Mouse (Mus musculus) embryonic facial prominence, embryonic 15.5 days (tissue): ENCODE data around the gene D17Wsu92e. TPM values are rescaled to one million over a fixed set of nuclear protein-coding genes. Genes with fewer than 3 reads are reported as not detected.
A peak's percentile ranks its signal among the peaks of the same experiment; 100 is the strongest.

ENCODE experiments used
- ATAC-seq: fragments of 200-750 bp; cut with Nextera tagmentation; 2 replicates; pipeline ENCODE4 v1.8.0; 2017; ENCODE audit warnings: low read depth, moderate TSS enrichment; ENCODE audit not compliant: insufficient number of reproducible peaks, low FRiP score, low TSS enrichment
- H3K27ac ChIP-seq: fragments of 300-500 bp; sonication (generic); replicated peaks from 2 replicates; pipeline ENCODE4 v1.5.1; 2015; ENCODE audit warnings: mild to moderate bottlenecking, inconsistent platforms
- H3K27me3 ChIP-seq: fragments of 300-500 bp; sonication (generic); 2 replicates; pipeline ENCODE4 v1.6.1; 2015; ENCODE audit warnings: inconsistent platforms
- H3K36me3 ChIP-seq: fragments of 300-500 bp; sonication (generic); 2 replicates; pipeline ENCODE4 v1.6.1; 2015; ENCODE audit warnings: mild to moderate bottlenecking, inconsistent platforms
- H3K4me1 ChIP-seq: fragments of 300-500 bp; sonication (generic); 2 replicates; pipeline ENCODE4 v1.6.1; 2015; ENCODE audit warnings: inconsistent platforms
- H3K4me2 ChIP-seq: fragments of 300-500 bp; sonication (generic); replicated peaks from 2 replicates; pipeline ENCODE4 v1.6.1; 2015; ENCODE audit warnings: mild to moderate bottlenecking, inconsistent platforms
- H3K4me3 ChIP-seq: fragments of 300-500 bp; sonication (generic); replicated peaks from 2 replicates; pipeline ENCODE4 v1.5.1; 2015; ENCODE audit warnings: mild to moderate bottlenecking, inconsistent platforms
- H3K9ac ChIP-seq: fragments of 300-500 bp; sonication (generic); 2 replicates; pipeline ENCODE4 v1.6.1; 2015; ENCODE audit warnings: inconsistent platforms
- H3K9me3 ChIP-seq: fragments of 300-500 bp; sonication (generic); replicated peaks from 2 replicates; pipeline ENCODE4 v1.6.1; 2016; ENCODE audit warnings: inconsistent platforms
- WGBS: fragments of 180-500 bp; shearing (Covaris S2); methylation state at CpG from one replicate; pipeline ENCODE4 v1.1.7; 2015; 5-methylcytosine and 5-hydroxymethylcytosine counted together
- polyA plus RNA-seq: library from polyadenylated mRNA; unstranded; fragments of >200 nt; fragmentation: Nextera tagmentation; extraction: Ambion mirVana; gene quantifications from 2 replicates; pipeline ENCODE4 v1.2.1, GENCODE M21; 2015

The D17Wsu92e gene
- polyA plus RNA-seq, 1 experiment from 2014 or later = 18.2 TPM

DNA sequence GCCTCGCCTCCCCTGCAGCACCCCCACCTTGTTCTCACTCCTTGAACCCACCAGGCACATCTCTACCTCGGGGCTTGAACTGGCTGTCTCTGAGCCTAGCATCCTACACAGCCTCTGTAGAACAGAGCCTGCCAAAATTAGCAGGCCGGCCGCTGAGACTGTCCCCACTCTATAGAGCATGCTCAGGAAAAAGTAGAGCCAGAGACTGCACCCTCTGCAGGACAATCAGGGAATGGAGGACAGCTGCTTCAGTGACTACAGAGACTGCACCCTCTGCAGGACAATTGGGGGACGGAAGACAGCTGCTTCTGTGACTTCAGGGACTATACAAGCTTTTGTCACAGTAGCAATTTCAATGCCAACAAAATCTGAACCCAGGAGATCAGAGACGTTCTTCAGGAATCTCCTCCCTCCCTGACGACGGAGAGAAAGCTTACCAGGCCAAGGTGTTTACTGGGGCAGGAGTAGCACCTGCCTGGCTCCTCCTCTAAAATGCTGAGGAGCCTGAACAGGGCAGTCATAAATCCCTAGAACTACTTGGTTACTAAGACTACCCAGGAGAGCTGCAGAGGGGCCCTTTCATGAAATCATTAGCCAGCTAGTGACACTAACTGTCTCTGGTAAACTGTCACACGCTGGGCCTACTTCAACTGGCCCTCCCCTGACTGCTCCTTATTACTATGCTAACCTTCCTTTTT, 58.7 kb downstream of the D17Wsu92e start:
- peak; percentile 35 for ATAC-seq
- Histone ChIP-seq H3K27me3 (no peaks in the 10 kb centered on the region), H3K27ac (no peak overlapping the region), H3K36me3 (peaks cover 33% of the 10 kb centered on the region), H3K9ac (no peak overlapping the region), H3K9me3 (no peaks in the 10 kb centered on the region), H3K4me2 (no peak overlapping the region), H3K4me1 (peaks cover 9% of the 10 kb centered on the region), H3K4me3 (no peak overlapping the region)
- WGBS = 35% methylated on average over 9 of the region's 9 CpGs

DNA sequence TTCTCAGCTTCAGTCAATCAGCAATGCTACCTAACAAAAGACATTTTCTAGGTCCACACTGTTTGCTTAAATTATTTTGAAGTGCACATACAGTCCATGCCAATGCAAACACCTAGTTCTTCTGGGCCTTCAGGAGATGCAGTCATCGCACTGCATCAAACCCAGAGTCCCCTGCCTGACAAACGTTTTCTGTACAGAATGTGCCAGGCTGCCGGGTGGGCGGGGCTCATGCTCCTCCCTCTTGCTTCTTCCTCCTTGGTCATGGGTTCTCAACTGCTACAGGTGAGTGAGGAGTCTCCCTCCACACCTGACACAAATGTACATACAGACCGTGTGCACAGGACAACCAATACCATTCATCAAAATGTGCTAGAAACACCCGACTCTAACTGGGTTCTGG, 60.3 kb downstream of the D17Wsu92e start:
- 74% methylated on average over 6 of the region's 6 CpGs for WGBS
- H3K4me2 ChIP-seq = no peak overlapping the region
- H3K4me1 ChIP-seq = peaks cover 17% of the 10 kb centered on the region
- H3K4me3 ChIP-seq = no peak overlapping the region
- no peaks in the 10 kb centered on the region for H3K9me3 ChIP-seq
- no peak overlapping the region for H3K27ac ChIP-seq
- no peak for ATAC-seq
- no peak overlapping the region for H3K9ac ChIP-seq
- H3K27me3 ChIP-seq = no peaks in the 10 kb centered on the region
- H3K36me3 ChIP-seq = peaks cover 19% of the 10 kb centered on the region

GRCm38 (mm10) chr17:27751314-27752202, 68.9 kb downstream of the D17Wsu92e start:
- Histone ChIP-seq H3K4me3 (no peak overlapping the region), H3K27me3 (no peaks in the 10 kb centered on the region), H3K27ac (no peak overlapping the region), H3K36me3 (peaks cover 25% of the 10 kb centered on the region), H3K9me3 (no peaks in the 10 kb centered on the region), H3K4me1 (peaks cover 20% of the 10 kb centered on the region), H3K4me2 (no peak overlapping the region), H3K9ac (no peak overlapping the region)
- ATAC-seq = no peak
- 68% methylated on average over 8 of the region's 8 CpGs for WGBS

DNA sequence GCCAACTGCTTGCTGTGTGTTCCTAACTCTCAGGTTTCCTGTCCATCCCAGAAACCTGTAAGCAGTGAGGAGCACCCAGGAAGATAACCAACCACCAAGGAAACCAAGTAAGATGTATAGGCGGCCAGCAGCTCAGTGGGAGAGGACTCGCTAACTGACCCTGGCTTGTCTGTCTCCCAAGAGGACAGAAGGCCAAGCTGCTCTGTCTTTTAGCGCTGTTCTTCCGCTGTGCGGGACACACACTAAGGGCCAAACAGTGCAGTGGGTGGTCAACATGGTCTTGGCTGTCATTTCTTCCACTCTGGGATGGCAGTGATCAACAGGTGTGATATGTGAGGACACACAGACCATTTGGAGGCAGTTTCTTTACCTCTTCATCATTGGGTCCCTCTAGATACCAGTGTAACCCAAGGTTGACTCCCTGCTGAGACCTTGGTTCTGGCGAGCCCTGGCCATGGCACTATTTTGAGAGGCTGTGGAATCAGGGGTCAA, 70.0 kb downstream of the D17Wsu92e start:
- H3K4me2 ChIP-seq = no peak overlapping the region
- H3K9me3 ChIP-seq = no peaks in the 10 kb centered on the region
- H3K4me3 ChIP-seq = no peak overlapping the region
- H3K36me3 ChIP-seq = peaks cover 25% of the 10 kb centered on the region
- no peaks in the 10 kb centered on the region for H3K27me3 ChIP-seq
- no peak overlapping the region for H3K27ac ChIP-seq
- WGBS = 88% methylated on average over 6 of the region's 6 CpGs
- H3K4me1 ChIP-seq = peaks cover 24% of the 10 kb centered on the region
- no peak for ATAC-seq
- no peak overlapping the region for H3K9ac ChIP-seq

GRCm38 (mm10) chr17:27748123-27748522, 72.3 kb downstream of the D17Wsu92e start:
- no peaks in the 10 kb centered on the region for H3K9me3 ChIP-seq
- H3K27me3 ChIP-seq = no peaks in the 10 kb centered on the region
- no peak overlapping the region for H3K4me3 ChIP-seq
- no peak for ATAC-seq
- no peak overlapping the region for H3K4me2 ChIP-seq
- no peak overlapping the region for H3K27ac ChIP-seq
- no peak overlapping the region for H3K9ac ChIP-seq
- H3K4me1 ChIP-seq = peaks cover 21% of the 10 kb centered on the region
- 88% methylated on average over 2 of the region's 2 CpGs for WGBS
- peaks cover 11% of the 10 kb centered on the region for H3K36me3 ChIP-seq

DNA sequence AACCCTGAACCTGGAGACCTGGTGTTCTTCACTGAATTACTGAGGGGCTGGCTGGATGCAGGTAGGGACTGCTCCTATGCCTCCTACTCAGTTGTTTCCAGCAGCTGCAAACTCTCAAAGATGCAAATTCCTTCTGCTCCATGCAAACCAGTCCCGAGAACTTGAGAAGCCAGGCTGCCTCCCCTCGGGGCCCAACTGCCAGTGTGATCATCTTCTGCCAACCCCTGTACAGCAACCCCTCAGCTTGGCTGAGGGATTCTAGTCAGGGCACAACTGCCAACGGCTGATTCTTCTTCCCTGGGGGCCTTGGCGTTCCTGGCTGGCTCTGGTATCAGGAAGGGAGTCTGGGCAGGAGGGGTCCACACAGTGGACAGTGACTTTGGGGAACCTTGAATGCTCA, 74.0 kb downstream of the D17Wsu92e start:
- Histone ChIP-seq H3K4me1 (peaks cover 21% of the 10 kb centered on the region), H3K36me3 (peaks cover 5% of the 10 kb centered on the region; the same call in 1 of the 2 replicates), H3K9ac (no peak overlapping the region), H3K4me3 (no peak overlapping the region), H3K9me3 (no peaks in the 10 kb centered on the region), H3K4me2 (no peak overlapping the region), H3K27me3 (no peaks in the 10 kb centered on the region), H3K27ac (peak overlapping the region; percentile 44; the same call in 1 of the 2 replicates)
- 17% methylated on average over 4 of the region's 4 CpGs for WGBS
- ATAC-seq = no peak

DNA sequence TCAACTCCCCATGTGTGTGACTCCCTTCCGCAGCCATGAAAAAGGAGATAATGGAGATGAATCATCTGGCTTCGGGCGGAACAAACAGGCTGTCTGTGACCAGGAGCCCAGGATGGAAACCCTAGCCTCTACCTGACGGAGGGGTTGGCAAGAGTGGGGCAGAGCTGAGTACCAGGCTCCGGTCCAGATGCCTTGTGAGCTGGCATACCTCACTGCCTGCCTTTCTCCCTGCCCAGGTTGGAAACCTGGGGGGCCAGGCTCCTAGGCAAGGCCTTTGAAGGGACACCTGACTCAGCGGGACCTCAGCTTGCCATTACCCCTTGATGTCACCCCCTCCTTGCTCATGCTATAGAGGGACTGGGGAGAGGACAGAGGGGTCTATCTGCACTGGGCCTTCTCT, 79.5 kb downstream of the D17Wsu92e start:
- Histone ChIP-seq H3K4me2 (no peak overlapping the region), H3K9me3 (no peaks in the 10 kb centered on the region), H3K9ac (no peak overlapping the region), H3K27ac (no peak overlapping the region), H3K36me3 (no peaks in the 10 kb centered on the region), H3K4me3 (no peak overlapping the region), H3K4me1 (peaks cover 2% of the 10 kb centered on the region; the same call in 1 of the 2 replicates), H3K27me3 (no peaks in the 10 kb centered on the region)
- no peak for ATAC-seq
- 88% methylated on average over 6 of the region's 6 CpGs for WGBS

DNA sequence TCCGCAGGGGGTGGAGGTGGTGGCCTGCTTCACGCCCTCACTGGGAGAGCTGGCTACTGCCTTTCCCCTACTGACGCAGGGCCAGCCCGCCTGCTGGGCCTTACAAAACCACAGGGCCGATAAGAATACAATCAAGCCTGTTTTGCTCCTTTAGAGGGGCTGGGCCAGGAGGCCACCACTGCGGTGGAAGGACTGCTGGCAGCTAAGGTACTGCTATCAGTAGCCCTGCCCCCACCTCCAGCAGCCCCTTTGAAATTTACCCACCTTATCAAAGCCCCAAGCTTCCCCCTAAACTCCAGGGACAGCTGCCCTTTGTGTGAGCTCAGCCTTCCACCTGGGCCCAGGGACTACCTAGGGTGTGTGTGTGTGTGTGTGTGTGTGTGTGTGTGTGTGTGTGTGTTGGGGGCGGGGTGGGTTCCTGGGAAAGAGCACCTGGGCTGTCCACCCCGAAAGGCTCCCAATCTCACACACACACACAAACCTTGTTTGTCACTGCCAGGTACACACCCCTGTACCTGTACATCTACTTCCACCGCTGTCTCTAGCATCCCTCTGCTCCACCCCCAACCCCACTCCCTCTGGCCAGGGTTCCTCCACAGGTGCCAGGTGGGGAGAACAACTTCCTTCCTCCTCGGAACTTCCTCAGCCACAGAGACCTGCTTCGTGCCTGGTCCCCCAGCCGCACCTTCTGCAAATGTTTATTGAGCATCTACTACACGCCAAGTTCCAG, 85.9 kb downstream of the D17Wsu92e start:
- H3K9ac ChIP-seq = no peak overlapping the region
- no peak overlapping the region for H3K4me2 ChIP-seq
- no peaks in the 10 kb centered on the region for H3K27me3 ChIP-seq
- H3K4me3 ChIP-seq = no peak overlapping the region
- 15% methylated on average over 12 of the region's 13 CpGs for WGBS
- no peaks in the 10 kb centered on the region for H3K9me3 ChIP-seq
- H3K4me1 ChIP-seq = no peaks in the 10 kb centered on the region
- no peaks in the 10 kb centered on the region for H3K36me3 ChIP-seq
- no peak for ATAC-seq
- no peak overlapping the region for H3K27ac ChIP-seq

GRCm38 (mm10) chr17:27732694-27733093, 87.8 kb downstream of the D17Wsu92e start:
- Histone ChIP-seq H3K4me2 (no peak overlapping the region), H3K4me1 (no peaks in the 10 kb centered on the region), H3K36me3 (no peaks in the 10 kb centered on the region), H3K27ac (no peak overlapping the region), H3K9me3 (no peaks in the 10 kb centered on the region), H3K4me3 (no peak overlapping the region), H3K9ac (no peak overlapping the region), H3K27me3 (no peaks in the 10 kb centered on the region)
- ATAC-seq = no peak
- WGBS = 89% methylated on average over 3 of the region's 3 CpGs

- no peaks in the 10 kb centered on the region for H3K4me1 ChIP-seq
- WGBS = 79% methylated on average over 5 of the region's 5 CpGs
- H3K9ac ChIP-seq = no peak overlapping the region
- H3K9me3 ChIP-seq = no peaks in the 10 kb centered on the region
- no peaks in the 10 kb centered on the region for H3K27me3 ChIP-seq
- no peak overlapping the region for H3K4me2 ChIP-seq
- H3K36me3 ChIP-seq = no peaks in the 10 kb centered on the region
- no peak overlapping the region for H3K4me3 ChIP-seq
- no peak overlapping the region for H3K27ac ChIP-seq
- ATAC-seq = no peak; the same call in 1 of the 2 replicates
Measured at GRCm38 (mm10) chr17:27732152-27732551, 88.3 kb downstream of the D17Wsu92e start.

DNA sequence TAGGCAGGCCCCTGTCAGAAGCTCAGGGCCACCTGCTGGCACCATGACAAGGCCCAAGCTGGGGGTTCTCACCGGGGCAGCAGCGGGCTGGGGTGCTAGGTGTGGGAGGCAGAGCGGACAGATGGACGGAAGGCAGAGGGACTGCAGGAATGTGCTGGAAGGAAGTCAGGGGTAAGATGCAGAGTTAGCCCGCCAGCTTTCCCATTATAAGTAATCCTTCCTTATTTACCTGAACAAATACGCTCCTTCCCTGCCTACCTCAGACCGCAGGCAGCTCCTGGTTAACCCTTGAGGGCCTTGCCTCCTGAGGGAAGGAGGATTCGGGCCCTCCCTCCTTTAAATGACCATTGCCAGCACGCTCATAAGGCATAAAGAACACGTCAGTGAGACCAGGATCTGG, 91.7 kb downstream of the D17Wsu92e start, which contains the start of gene Spdef:
TSS of gene Spdef (minus strand) at position 186 of the 400 bp plus-strand sequence.
- Histone ChIP-seq H3K27me3 (no peaks in the 10 kb centered on the region), H3K4me1 (peaks cover 8% of the 10 kb centered on the region; the same call in 1 of the 2 replicates), H3K4me2 (no peak within 1 kb of the TSS), H3K9ac (no peak within 1 kb of the TSS), H3K9me3 (no peaks in the 10 kb centered on the region), H3K27ac (no peak within 1 kb of the TSS), H3K4me3 (no peak within 1 kb of the TSS), H3K36me3 (no peaks in the 10 kb centered on the region)
- no peak for ATAC-seq
- WGBS = 74% methylated on average over 10 of the region's 10 CpGs
